Mouse (Mus musculus): ENCODE data around the gene Zbtb20.

DNA sequence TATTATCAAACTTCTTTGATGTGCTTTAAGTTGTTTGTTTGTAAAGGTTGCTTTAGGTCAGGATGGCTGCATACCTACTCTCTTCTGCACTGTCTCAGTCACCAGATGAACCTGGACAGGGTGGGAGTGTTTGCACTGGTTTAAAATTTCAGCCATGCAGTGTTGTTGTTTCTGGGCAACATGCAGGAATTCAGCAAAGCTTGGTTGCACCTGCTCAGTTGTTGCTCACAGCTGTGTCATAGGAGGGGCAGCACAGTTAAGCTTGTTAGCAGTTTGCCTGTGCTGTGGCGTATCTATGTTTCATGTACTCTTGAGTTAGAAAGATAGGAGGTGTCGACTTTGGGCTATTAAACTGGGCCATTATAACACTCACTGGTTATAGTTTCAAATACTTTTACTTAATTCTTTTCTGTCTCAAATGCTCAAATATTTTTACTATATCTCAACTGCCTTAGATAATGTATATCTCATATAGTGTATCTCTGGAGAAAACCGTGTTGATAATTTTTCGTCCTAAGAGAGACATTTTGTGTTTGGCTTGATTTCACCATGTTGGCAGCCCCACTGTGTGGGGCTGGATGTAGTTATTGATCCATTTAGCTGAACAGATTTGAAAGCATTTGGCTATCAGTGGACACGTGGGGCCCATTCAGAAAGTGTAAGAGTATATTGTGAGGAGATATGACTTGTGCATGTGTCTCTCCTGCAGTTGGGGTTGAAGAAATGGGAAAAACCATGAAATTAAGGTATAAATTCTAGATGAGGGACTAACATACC, 197.3 kb downstream of the Zbtb20 start:
- TF ChIP-seq CTCF (IDR thresholded peaks at IDR 0.05; ENCODE audit: borderline replicate concordance, insufficient read depth, low read length) (no peak), POLR2A (IDR thresholded peaks at IDR 0.05; ENCODE audit: low read depth, low read length) (no peak)
